Mouse (Mus musculus): Measurements from ENCODE around the gene C030005K15Rik. TPM values are rescaled to one million over a fixed set of nuclear protein-coding genes. Genes with fewer than 3 reads are reported as not detected.

Gene C030005K15Rik
- polyA plus RNA-seq, 1 experiment, result not detected

DNA sequence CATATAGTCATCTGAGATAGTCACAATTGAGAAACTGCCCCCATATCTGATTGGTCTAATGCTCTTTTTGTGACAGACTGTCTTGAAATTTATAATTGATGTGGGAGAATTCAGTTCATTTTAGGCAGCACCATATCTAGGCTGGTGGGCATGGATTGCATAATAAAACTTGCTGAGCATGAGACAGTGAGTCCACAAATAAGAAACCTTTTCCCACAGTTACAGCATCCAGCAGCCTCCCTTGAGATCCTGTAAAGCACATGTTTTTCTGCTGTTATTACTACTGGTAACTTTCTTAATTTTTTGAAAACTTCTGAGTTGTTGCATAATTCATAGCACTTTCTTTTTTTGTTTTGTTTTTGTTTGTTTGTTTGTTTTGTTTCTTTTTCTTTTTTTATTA lies 43.6 kb downstream of the C030005K15Rik start:
- no peaks in the 10 kb centered on the region for H3K4me1 ChIP-seq (ENCODE audit: control insufficient read depth)
- H3K9me3 ChIP-seq (ENCODE audit: control insufficient read depth, low read length), result no peaks in the 10 kb centered on the region
- H3K27me3 ChIP-seq (ENCODE audit: control insufficient read depth), result no peaks in the 10 kb centered on the region
- no peak overlapping the region for H3K4me3 ChIP-seq (replicated peaks)
- TF ChIP-seq GATA1 (IDR thresholded peaks at IDR 0.05; ENCODE audit: low read length), result no peak
- no peak for TF ChIP-seq TAL1 (IDR thresholded peaks at IDR 0.05; ENCODE audit: low read length)
- H3K36me3 ChIP-seq (ENCODE audit: control insufficient read depth), result no peaks in the 10 kb centered on the region

Other genes with a start within 250 kb of the C030005K15Rik start
- not detected in 2 replicates for gene Dcn, start 247.1 kb downstream of the C030005K15Rik start, polyA plus RNA-seq (2012)
- gene Lum, start 161.6 kb downstream of the C030005K15Rik start, polyA plus RNA-seq (2012), result not detected in 2 replicates
- gene Kera, start 119.9 kb downstream of the C030005K15Rik start, polyA plus RNA-seq (2012), result not detected in 2 replicates
- not detected in 2 replicates for gene Epyc, start 82.7 kb downstream of the C030005K15Rik start, polyA plus RNA-seq (2012)
- not detected in 2 replicates for gene Ccer1, start 33.7 kb downstream of the C030005K15Rik start, polyA plus RNA-seq (2012)